Mouse (Mus musculus) liver, embryonic 14.5 days (tissue): ENCODE measurements at regions not wholly inside any gene's neighbourhood (a gene's known extent, or its start where the extent isn't known, plus 50 kb on each side); places are given as distances from the start of the nearest gene placed in this dataset.

Experiments
- CTCF ChIP-seq: IDR thresholded peaks from 2 replicates; pipeline ENCODE4 v1.5.1; 2016; ENCODE audit warnings: antibody characterized with exemption, low read depth, control low read depth
- EP300 ChIP-seq: IDR thresholded peaks from 2 replicates; pipeline ENCODE4 v1.6.1; 2016; ENCODE audit warnings: antibody characterized with exemption, low read depth

GRCm38 (mm10) chr7:113143552-113143951 is 63.7 kb upstream of the Arntl start:
- TF ChIP-seq EP300 (no peak), CTCF (peak; percentile 82)
